Mouse (Mus musculus): ENCODE measurements at regions not wholly inside any gene's neighbourhood (a gene's known extent, or its start where the extent isn't known, plus 50 kb on each side); places are given as distances from the start of the nearest gene placed in this dataset.

DNA sequence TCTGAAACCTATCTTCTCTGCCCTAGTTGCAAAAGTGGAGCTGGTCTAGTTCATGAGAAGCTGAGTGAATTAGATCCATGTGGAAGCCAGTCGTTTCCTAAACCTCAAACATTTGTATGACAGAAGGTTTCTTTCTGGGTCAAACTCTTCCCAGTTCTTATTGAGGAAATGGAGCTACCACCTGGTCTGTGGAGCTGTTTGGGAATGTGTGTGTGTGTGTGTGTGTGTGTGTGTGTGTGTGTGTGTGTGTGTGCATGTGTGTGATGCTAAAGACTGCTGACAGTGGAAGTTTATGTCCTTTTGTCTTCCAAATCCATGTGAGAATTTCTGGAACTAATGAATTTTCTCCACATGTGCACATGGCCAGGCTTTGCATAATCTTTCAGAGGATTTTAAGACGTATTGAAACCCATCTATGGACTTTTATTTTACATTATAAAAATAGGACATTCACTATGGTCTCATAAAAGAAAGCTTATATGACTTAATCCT, 324.9 kb upstream of the Nr2f1 start:
- Histone ChIP-seq H3K9ac (ENCODE audit: low read depth, low read length) (no peak overlapping the region), H3K4me2 (no peak overlapping the region), H3K36me3 (ENCODE audit: control insufficient read depth, insufficient read depth, low read length) (no peaks in the 10 kb centered on the region), H3K27me3 (replicated peaks; ENCODE audit: control insufficient read depth, insufficient read depth, low read length) (no peaks in the 10 kb centered on the region), H3K4me3 (ENCODE audit: low read depth, low read length) (no peak overlapping the region), H3K9me3 (ENCODE audit: control insufficient read depth, low read length) (no peaks in the 10 kb centered on the region), H3K4me1 (replicated peaks; ENCODE audit: control insufficient read depth, insufficient read depth, low read length) (no peaks in the 10 kb centered on the region), H3K27ac (ENCODE audit: low read depth, low read length) (no peak overlapping the region)
- ATAC-seq (replicated peaks; ENCODE audit: low FRiP score), result no peak
- 55% methylated on average over 2 of the region's 2 CpGs for WGBS
- no peak for DNase-seq (ENCODE audit: low spot score)

DNA sequence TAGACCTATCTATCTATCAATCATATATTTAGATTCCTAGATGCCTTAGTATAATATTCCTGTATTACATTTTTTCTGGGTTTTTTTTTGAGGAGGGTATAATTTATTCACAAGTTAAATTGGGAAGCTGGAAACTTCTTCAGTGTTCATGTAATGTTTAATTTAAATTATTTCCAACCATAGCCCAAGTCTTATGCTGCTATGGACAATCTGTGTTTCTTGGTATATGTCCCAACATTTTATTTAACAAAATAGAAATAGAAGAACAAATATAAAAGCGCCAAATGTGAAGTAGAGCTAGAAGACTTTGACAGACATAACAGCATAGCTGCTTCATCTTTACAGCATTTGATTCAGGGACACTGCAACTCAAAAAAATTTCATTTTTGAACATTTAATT, 321.2 kb upstream of the Nr2f1 start:
- no peak for ATAC-seq (replicated peaks; ENCODE audit: low FRiP score)
- DNase-seq (ENCODE audit: low spot score), result no peak
- H3K9me3 ChIP-seq (ENCODE audit: control insufficient read depth, low read length), result no peaks in the 10 kb centered on the region
- no peak overlapping the region for H3K4me3 ChIP-seq (ENCODE audit: low read depth, low read length)
- no peaks in the 10 kb centered on the region for H3K4me1 ChIP-seq (replicated peaks; ENCODE audit: control insufficient read depth, insufficient read depth, low read length)
- H3K4me2 ChIP-seq, result no peak overlapping the region
- H3K27ac ChIP-seq (ENCODE audit: low read depth, low read length), result no peak overlapping the region
- whole genome bisulfite sequencing, result 92% methylated on average over 1 of the region's 1 CpGs
- H3K27me3 ChIP-seq (replicated peaks; ENCODE audit: control insufficient read depth, insufficient read depth, low read length), result no peaks in the 10 kb centered on the region
- H3K36me3 ChIP-seq (ENCODE audit: control insufficient read depth, insufficient read depth, low read length), result no peaks in the 10 kb centered on the region
- H3K9ac ChIP-seq (ENCODE audit: low read depth, low read length), result no peak overlapping the region

DNA sequence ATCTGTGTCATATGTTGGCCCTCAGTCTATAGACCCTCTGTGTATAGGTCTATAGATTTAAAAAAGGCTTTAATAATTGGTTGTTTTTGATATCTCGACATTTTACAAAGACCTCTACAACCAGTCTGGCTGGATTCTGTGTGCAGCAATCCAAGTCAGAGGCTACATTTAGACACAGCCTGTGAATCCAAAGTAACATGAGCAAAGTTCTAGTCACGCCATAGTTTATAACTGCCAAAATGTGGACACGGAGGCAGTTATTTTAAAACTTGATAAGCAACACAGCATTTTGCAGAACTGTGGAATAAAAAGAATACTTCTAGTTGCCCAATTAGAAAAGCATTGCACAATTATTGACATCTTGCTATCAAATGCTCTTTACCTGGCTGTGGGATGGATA, 320.6 kb upstream of the Nr2f1 start:
- no peak overlapping the region for H3K4me3 ChIP-seq (ENCODE audit: low read depth, low read length)
- no peaks in the 10 kb centered on the region for H3K9me3 ChIP-seq (ENCODE audit: control insufficient read depth, low read length)
- no peak for ATAC-seq (replicated peaks; ENCODE audit: low FRiP score)
- DNase-seq (ENCODE audit: low spot score), result no peak
- no peaks in the 10 kb centered on the region for H3K27me3 ChIP-seq (replicated peaks; ENCODE audit: control insufficient read depth, insufficient read depth, low read length)
- 77% methylated on average over 3 of the region's 3 CpGs for WGBS
- H3K9ac ChIP-seq (ENCODE audit: low read depth, low read length), result no peak overlapping the region
- no peaks in the 10 kb centered on the region for H3K36me3 ChIP-seq (ENCODE audit: control insufficient read depth, insufficient read depth, low read length)
- no peaks in the 10 kb centered on the region for H3K4me1 ChIP-seq (replicated peaks; ENCODE audit: control insufficient read depth, insufficient read depth, low read length)
- no peak overlapping the region for H3K4me2 ChIP-seq
- no peak overlapping the region for H3K27ac ChIP-seq (ENCODE audit: low read depth, low read length)

DNA sequence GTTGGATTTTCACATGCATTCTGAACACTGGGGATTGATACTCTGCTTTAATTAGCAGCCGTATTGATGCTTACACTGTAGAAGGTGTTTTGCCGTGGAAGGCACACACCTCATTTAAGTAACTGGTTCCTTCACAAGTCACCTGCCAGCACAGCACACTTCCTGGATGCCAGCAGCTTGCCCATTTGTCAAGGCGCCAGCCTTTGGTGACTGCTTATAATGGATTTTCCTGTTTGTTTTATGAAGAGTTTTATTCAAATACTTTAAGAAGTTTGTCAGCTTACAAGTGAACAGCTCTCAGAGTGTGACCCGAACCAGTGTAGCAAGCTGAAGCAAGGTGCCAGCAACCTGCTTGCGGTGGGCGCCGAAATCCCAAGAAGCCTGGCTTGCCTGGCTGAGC, 301.0 kb upstream of the Nr2f1 start:
- Histone ChIP-seq H3K4me2 (no peak overlapping the region), H3K27ac (ENCODE audit: low read depth, low read length) (no peak overlapping the region), H3K4me3 (ENCODE audit: low read depth, low read length) (no peak overlapping the region), H3K36me3 (ENCODE audit: control insufficient read depth, insufficient read depth, low read length) (no peaks in the 10 kb centered on the region), H3K4me1 (replicated peaks; ENCODE audit: control insufficient read depth, insufficient read depth, low read length) (no peaks in the 10 kb centered on the region), H3K9ac (ENCODE audit: low read depth, low read length) (no peak overlapping the region), H3K9me3 (ENCODE audit: control insufficient read depth, low read length) (no peaks in the 10 kb centered on the region), H3K27me3 (replicated peaks; ENCODE audit: control insufficient read depth, insufficient read depth, low read length) (no peaks in the 10 kb centered on the region)
- ATAC-seq (replicated peaks; ENCODE audit: low FRiP score), result no peak
- DNase-seq (ENCODE audit: low spot score), result no peak
- WGBS, result 86% methylated on average over 7 of the region's 7 CpGs

DNA sequence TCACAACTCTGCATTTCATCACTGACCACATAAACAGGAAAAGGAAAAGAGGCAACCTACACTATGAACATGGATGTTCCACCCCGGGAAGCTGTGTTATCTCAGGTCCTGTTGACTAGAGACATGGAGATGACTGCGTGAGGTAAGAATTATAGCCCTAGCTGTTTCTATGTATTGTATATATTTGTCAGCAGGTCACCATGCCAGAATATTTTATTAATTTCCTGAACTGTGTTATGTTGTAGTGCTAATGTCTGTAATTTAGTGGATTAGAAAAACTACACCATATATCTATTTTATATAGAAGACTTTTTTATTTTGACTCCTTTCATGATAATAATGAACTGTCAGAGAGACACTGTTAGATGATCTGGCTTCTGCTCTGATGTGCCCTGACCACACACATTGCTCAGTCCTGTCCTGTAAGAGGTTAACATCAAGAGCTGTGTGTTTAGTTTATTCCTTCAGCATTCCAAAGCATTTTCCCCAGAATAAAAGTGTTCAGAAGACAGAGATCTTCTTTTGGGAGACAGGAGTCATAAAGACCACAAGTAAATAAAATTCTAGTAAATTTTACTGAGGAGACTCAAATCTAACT, 284.3 kb upstream of the Nr2f1 start:
- H3K4me2 ChIP-seq, result no peak overlapping the region
- H3K4me1 ChIP-seq (replicated peaks; ENCODE audit: control insufficient read depth, insufficient read depth, low read length), result no peaks in the 10 kb centered on the region
- no peak for DNase-seq (ENCODE audit: low spot score)
- H3K27ac ChIP-seq (ENCODE audit: low read depth, low read length), result no peak overlapping the region
- ATAC-seq (replicated peaks; ENCODE audit: low FRiP score), result peak; percentile 54; the same call in 1 of the 2 replicates
- H3K9ac ChIP-seq (ENCODE audit: low read depth, low read length), result no peak overlapping the region
- WGBS, result 63% methylated on average over 2 of the region's 2 CpGs
- H3K9me3 ChIP-seq (ENCODE audit: control insufficient read depth, low read length), result no peaks in the 10 kb centered on the region
- no peaks in the 10 kb centered on the region for H3K27me3 ChIP-seq (replicated peaks; ENCODE audit: control insufficient read depth, insufficient read depth, low read length)
- H3K4me3 ChIP-seq (ENCODE audit: low read depth, low read length), result no peak overlapping the region
- H3K36me3 ChIP-seq (ENCODE audit: control insufficient read depth, insufficient read depth, low read length), result no peaks in the 10 kb centered on the region

DNA sequence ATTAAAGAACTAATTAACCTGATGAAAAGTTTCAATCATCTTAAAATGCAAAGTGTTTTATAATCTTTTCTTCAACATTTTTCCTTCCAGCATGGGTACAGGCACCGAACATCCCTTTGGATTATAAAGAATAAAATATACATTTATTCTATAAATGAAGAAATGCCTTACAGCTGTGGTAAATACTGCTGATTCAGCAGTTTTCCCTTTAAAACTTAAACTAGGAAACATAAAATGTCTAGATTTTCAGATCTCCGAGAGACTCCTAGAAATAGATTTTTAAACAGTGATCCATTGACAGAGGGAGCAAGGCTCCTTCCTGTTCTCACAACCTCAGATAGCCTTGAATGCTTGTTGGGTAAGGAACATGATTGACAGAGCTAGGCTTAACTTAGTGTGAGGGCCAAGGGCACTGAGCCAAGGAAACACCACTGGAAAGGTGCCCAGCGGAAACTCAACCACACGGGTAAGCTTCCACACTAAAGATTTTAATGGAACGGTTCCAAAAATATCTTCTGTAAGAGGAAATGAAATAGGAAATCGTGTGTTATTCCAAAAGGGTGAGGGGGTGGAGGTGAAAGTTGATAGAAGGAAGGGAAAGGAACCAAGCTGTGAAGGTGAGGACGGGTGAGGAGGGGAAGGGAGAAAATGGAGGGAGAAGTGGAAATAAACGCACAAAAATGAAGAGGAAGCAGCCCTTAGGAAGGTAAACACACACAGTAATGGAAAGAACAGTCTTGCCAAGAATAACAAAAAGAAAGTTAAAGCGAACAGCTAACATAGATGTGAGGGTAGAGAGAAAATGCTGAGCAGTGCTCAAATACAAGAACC, 283.6 kb upstream of the Nr2f1 start:
- ATAC-seq (replicated peaks; ENCODE audit: low FRiP score), result no peak; the same call in 1 of the 2 replicates
- no peaks in the 10 kb centered on the region for H3K27me3 ChIP-seq (replicated peaks; ENCODE audit: control insufficient read depth, insufficient read depth, low read length)

DNA sequence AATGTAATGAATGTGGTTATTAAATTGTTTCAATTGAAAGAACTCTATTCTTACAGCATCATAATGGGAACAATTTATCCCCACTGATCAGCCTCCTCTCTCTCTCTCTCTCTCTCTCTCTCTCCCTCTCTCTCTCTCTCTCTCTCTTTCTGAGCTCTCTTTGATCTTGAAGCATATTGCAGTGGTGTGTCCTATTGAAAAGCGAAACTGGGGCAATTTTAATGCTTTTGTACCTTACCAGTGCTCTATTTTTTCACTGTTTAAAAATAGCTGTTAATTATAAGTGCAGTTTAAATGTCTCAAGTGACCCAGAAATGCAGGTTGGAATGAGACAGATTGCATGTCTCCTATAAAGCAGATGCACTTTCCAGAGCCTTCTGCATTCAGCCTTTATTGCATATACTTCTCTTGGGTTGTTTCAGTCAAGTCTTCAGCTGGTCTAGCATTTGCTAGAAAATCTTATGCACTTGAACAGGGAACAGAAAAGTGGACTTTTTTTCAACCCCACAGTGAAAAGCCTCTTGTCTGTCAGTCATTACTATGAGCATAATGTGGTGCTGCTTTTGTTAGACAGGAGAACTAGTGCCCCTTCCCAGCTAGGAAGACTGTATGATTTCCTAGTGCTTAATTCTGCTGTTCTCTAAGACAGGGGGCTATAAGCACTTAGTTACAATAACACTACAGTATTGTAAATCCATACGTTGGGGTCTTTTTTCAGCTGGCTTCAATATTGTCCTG, 251.9 kb upstream of the Nr2f1 start:
- ATAC-seq (replicated peaks; ENCODE audit: low FRiP score) (no peak), DNase-seq (ENCODE audit: low spot score) (no peak)
- Histone ChIP-seq H3K9ac (ENCODE audit: low read depth, low read length) (no peak overlapping the region), H3K4me1 (replicated peaks; ENCODE audit: control insufficient read depth, insufficient read depth, low read length) (no peaks in the 10 kb centered on the region), H3K4me2 (no peak overlapping the region), H3K4me3 (ENCODE audit: low read depth, low read length) (no peak overlapping the region), H3K36me3 (ENCODE audit: control insufficient read depth, insufficient read depth, low read length) (no peaks in the 10 kb centered on the region), H3K9me3 (ENCODE audit: control insufficient read depth, low read length) (no peaks in the 10 kb centered on the region), H3K27ac (ENCODE audit: low read depth, low read length) (no peak overlapping the region), H3K27me3 (replicated peaks; ENCODE audit: control insufficient read depth, insufficient read depth, low read length) (no peaks in the 10 kb centered on the region)
- WGBS, result 61% methylated on average over 2 of the region's 2 CpGs

More for the DNA sequence above, 283.6 kb upstream of the Nr2f1 start:
- Histone ChIP-seq H3K4me2 (no peak overlapping the region), H3K27ac (ENCODE audit: low read depth, low read length) (no peak overlapping the region), H3K4me3 (ENCODE audit: low read depth, low read length) (no peak overlapping the region), H3K9me3 (ENCODE audit: control insufficient read depth, low read length) (no peaks in the 10 kb centered on the region), H3K9ac (ENCODE audit: low read depth, low read length) (no peak overlapping the region), H3K36me3 (ENCODE audit: control insufficient read depth, insufficient read depth, low read length) (no peaks in the 10 kb centered on the region), H3K4me1 (replicated peaks; ENCODE audit: control insufficient read depth, insufficient read depth, low read length) (no peaks in the 10 kb centered on the region)
- no peak for DNase-seq (ENCODE audit: low spot score)
- 56% methylated on average over 9 of the region's 9 CpGs for WGBS

DNA sequence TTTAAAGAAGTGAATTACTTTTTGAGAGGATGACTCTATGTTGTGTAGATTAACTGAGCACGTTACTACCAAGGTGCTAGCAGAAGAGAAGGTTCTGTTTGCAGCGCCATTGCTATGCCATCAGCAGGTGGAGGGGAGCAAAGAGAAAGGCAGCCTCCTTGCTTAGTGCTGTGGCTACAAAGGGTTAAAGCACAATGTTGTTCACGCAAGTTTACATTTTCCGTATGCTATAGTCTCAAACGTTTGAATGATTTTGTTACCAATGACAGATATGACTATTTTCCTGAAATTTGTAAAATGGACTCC, 247.1 kb upstream of the Nr2f1 start:
- Histone ChIP-seq H3K9ac (ENCODE audit: low read depth, low read length) (no peak overlapping the region), H3K36me3 (ENCODE audit: control insufficient read depth, insufficient read depth, low read length) (no peaks in the 10 kb centered on the region), H3K4me2 (no peak overlapping the region), H3K27ac (ENCODE audit: low read depth, low read length) (no peak overlapping the region), H3K4me1 (replicated peaks; ENCODE audit: control insufficient read depth, insufficient read depth, low read length) (no peaks in the 10 kb centered on the region), H3K9me3 (ENCODE audit: control insufficient read depth, low read length) (no peaks in the 10 kb centered on the region), H3K4me3 (ENCODE audit: low read depth, low read length) (no peak overlapping the region), H3K27me3 (replicated peaks; ENCODE audit: control insufficient read depth, insufficient read depth, low read length) (no peaks in the 10 kb centered on the region)
- DNase-seq (ENCODE audit: low spot score) (no peak), ATAC-seq (replicated peaks; ENCODE audit: low FRiP score) (no peak)
- 83% methylated on average over 5 of the region's 5 CpGs for WGBS

Measured in liver, embryonic 11.5 days (tissue).